Mouse (Mus musculus) R1 (cell line): ENCODE measurements around the gene Mnx1.

Experiments used
- DNase-seq: peaks from one replicate; pipeline ENCODE4 v3.0.0-alpha.2; 2018; ENCODE audit warnings: low read depth, low spot score

The Mnx1 gene

GRCm38 (mm10) chr5:29478208-29479197, at the start of gene Mnx1:
Gene Mnx1, minus strand, starts transcription at chr5:29478470.
- DNase-seq, result peak; percentile 87

- DNase-seq, result no peak
Observed at GRCm38 (mm10) chr5:29516432-29516831, 38.2 kb upstream of the Mnx1 start.

GRCm38 (mm10) chr5:29515888-29516287, 37.6 kb upstream of the Mnx1 start:
- no peak for DNase-seq

GRCm38 (mm10) chr5:29507013-29507412, 28.7 kb upstream of the Mnx1 start:
- DNase-seq, result no peak

GRCm38 (mm10) chr5:29487321-29487720, 9.1 kb upstream of the Mnx1 start:
- DNase-seq, result no peak

GRCm38 (mm10) chr5:29485941-29486320, 7.7 kb upstream of the Mnx1 start:
- no peak for DNase-seq

- DNase-seq, result no peak
Observed at GRCm38 (mm10) chr5:29484965-29485940, 7.0 kb upstream of the Mnx1 start.

- no peak for DNase-seq
Observed at GRCm38 (mm10) chr5:29483801-29484200, 5.5 kb upstream of the Mnx1 start.

- DNase-seq, result peak; percentile 76
Observed at GRCm38 (mm10) chr5:29479198-29479593, 926 bp upstream of the Mnx1 start.

GRCm38 (mm10) chr5:29477474-29478207, 629 bp downstream of the Mnx1 start:
- peak; percentile 43 for DNase-seq

- no peak for DNase-seq
Observed at GRCm38 (mm10) chr5:29476021-29476420, 2.2 kb downstream of the Mnx1 start.

GRCm38 (mm10) chr5:29475556-29475955, 2.7 kb downstream of the Mnx1 start:
- DNase-seq, result no peak

GRCm38 (mm10) chr5:29475041-29475440, 3.2 kb downstream of the Mnx1 start:
- no peak for DNase-seq

- peak; percentile 22 for DNase-seq
Observed at GRCm38 (mm10) chr5:29474246-29474960, 3.9 kb downstream of the Mnx1 start.

GRCm38 (mm10) chr5:29473551-29474245, 4.6 kb downstream of the Mnx1 start:
- DNase-seq, result no peak

GRCm38 (mm10) chr5:29471855-29472665, 6.2 kb downstream of the Mnx1 start:
- DNase-seq, result peak; percentile 46

GRCm38 (mm10) chr5:29471396-29471795, 6.9 kb downstream of the Mnx1 start:
- no peak for DNase-seq

GRCm38 (mm10) chr5:29470851-29471394, 7.3 kb downstream of the Mnx1 start:
- no peak for DNase-seq

GRCm38 (mm10) chr5:29470271-29470670, 8.0 kb downstream of the Mnx1 start:
- no peak for DNase-seq
